ENCODE assay signal across 28 mouse cellular contexts in the genomic region with DNA sequence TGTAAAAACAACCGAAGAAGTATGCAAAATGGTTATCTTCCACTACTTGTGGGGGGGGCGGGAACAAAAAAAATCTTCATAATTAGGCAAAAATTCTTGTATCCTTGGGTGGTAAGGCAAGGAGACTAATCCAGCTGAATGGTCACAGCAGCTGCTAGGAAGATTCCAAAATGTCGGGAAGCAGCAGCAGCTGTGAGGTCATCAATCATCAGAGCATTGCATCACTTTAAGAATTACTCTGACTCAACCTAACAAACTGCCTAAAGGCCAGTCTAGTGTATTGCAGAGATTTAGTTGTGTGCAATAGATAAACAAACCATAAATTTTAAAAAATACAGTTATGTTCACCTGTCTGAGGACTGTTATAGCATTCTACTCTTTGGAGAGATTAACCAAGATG. TPM values are rescaled to one million over a fixed set of nuclear protein-coding genes. Genes with fewer than 3 reads are reported as not detected.
DNase-seq lines count a peak whose midpoint lies in the region; ATAC-seq and TF ChIP-seq lines count a peak whose summit lies in the region.
"Had no signal": no experiment of that assay in that cellular context is flagged by ENCODE, and none has a peak within 500 bp of the region (broad histone marks: within the 10 kb centered on the region; RNA-seq: fewer than 3 reads in every experiment).

No protein-coding gene starts in this region.

- H3K4me2 ChIP-seq in kidney, postnatal 0 days (ENCODE audit: low read length), result no peak overlapping the region
- H3K4me2 ChIP-seq: embryonic facial prominence, embryonic 12.5 days; heart, embryonic 12.5 days; hindbrain, embryonic 13.5 days; limb, embryonic 12.5 days; liver, embryonic 11.5 days; midbrain, embryonic 12.5 days; neural tube, embryonic 13.5 days had no signal

- no peak overlapping the region for H3K4me3 ChIP-seq in kidney, postnatal 0 days (replicated peaks; ENCODE audit: low read depth, low read length)
- H3K4me3 ChIP-seq: embryonic facial prominence, embryonic 12.5 days; heart, embryonic 12.5 days; hindbrain, embryonic 13.5 days; limb, embryonic 12.5 days; midbrain, embryonic 12.5 days; neural tube, embryonic 13.5 days had no signal

- H3K4me1 ChIP-seq in kidney, postnatal 0 days (replicated peaks; ENCODE audit: insufficient read depth, low read length), result no peaks in the 10 kb centered on the region
- H3K4me1 ChIP-seq: embryonic facial prominence, embryonic 12.5 days; heart, embryonic 12.5 days; hindbrain, embryonic 13.5 days; limb, embryonic 12.5 days; midbrain, embryonic 12.5 days; neural tube, embryonic 13.5 days had no signal

- no peaks in the 10 kb centered on the region for H3K9me3 ChIP-seq in kidney, postnatal 0 days (replicated peaks; ENCODE audit: low read length)
- H3K9me3 ChIP-seq: embryonic facial prominence, embryonic 12.5 days; heart, embryonic 12.5 days; limb, embryonic 12.5 days; midbrain, embryonic 12.5 days; neural tube, embryonic 13.5 days had no signal

- ATAC-seq in kidney, postnatal 0 days (replicated peaks; ENCODE audit: low FRiP score, low read depth), result no peak
- ATAC-seq: activated CD4-positive, CD25-positive, alpha-beta regulatory T cell, adult 4 months; forebrain, embryonic 16.5 days; intestine, embryonic 16.5 days had no signal

- no peaks in the 10 kb centered on the region for H3K36me3 ChIP-seq in kidney, postnatal 0 days (ENCODE audit: insufficient read depth, low read length)
- H3K36me3 ChIP-seq: embryonic facial prominence, embryonic 12.5 days; heart, embryonic 12.5 days; hindbrain, embryonic 13.5 days; limb, embryonic 12.5 days; midbrain, embryonic 12.5 days; neural tube, embryonic 13.5 days had no signal

- peak; percentile 19 for DNase-seq in kidney, postnatal 0 days (ENCODE audit: low spot score)
- DNase-seq in kidney, adult 8-10 months, result no peak
- DNase-seq in 3T3-L1 (ENCODE audit: low read depth, low spot score) (peak; percentile 70), 416B (ENCODE audit: low read depth) (peak; percentile 3), adipocyte (ENCODE audit: low spot score) (peak; percentile 29)
- DNase-seq in gastrocnemius, adult 8-10 months (ENCODE audit: low spot score in 2 of 2), result no peak
- no peak for DNase-seq in spleen, postnatal 36 days (ENCODE audit: low spot score in 2 of 2)
- DNase-seq: cerebellum, adult 2 months; gastrocnemius, postnatal 14 days; heart, adult 11 months; kidney, adult 9 months; kidney, postnatal 14 days; right cerebral cortex, postnatal 4 days; thymus, postnatal 4 days had no signal

- WGBS in kidney, postnatal 0 days, result 63% methylated on average over 3 of the region's 3 CpGs

- H3K9ac ChIP-seq in kidney, postnatal 0 days (ENCODE audit: low read depth, low read length), result no peak overlapping the region
- H3K9ac ChIP-seq: embryonic facial prominence, embryonic 12.5 days; heart, embryonic 12.5 days; hindbrain, embryonic 13.5 days; limb, embryonic 12.5 days; midbrain, embryonic 12.5 days; neural tube, embryonic 13.5 days had no signal

- no peaks in the 10 kb centered on the region for H3K27me3 ChIP-seq in kidney, postnatal 0 days (ENCODE audit: insufficient read depth, low read length)
- H3K27me3 ChIP-seq: embryonic facial prominence, embryonic 12.5 days; heart, embryonic 12.5 days; hindbrain, embryonic 13.5 days; limb, embryonic 12.5 days; midbrain, embryonic 12.5 days; neural tube, embryonic 13.5 days had no signal

- no peak for TF ChIP-seq CTCF in kidney, postnatal 0 days (IDR thresholded peaks at IDR 0.05; ENCODE audit: low read depth)

- no peak overlapping the region for H3K27ac ChIP-seq in kidney, postnatal 0 days
- H3K27ac ChIP-seq: embryonic facial prominence, embryonic 12.5 days; hindbrain, embryonic 13.5 days; limb, embryonic 12.5 days; midbrain, embryonic 12.5 days; neural tube, embryonic 13.5 days had no signal

RNA-seq across cellular contexts. Expression of gene Otx1, which starts 29.1 kb away (rescaled TPM):
- polyA plus RNA-seq in kidney, postnatal 0 days (2015; fragmentation: Nextera tagmentation; extraction: Ambion mirVana), result not detected in 2 replicates
- total RNA-seq in gastrocnemius, adult 8-10 months (2022), result not detected
- total RNA-seq: adrenal gland, postnatal 36 days; gastrocnemius, postnatal 14 days; megakaryocyte, adult 5-6 weeks had no signal
- polyA plus RNA-seq: intestine, embryonic 16.5 days; liver, embryonic 16.5 days; neural tube, embryonic 13.5 days; thymus, postnatal 0 days had no signal

Comparison
In these comparisons a context has a peak if more than half of its experiments do, and no peak if none do; other contexts are left out.
1. DNase-seq: peak in kidney, postnatal 0 days (single experiment), 3T3-L1 (single experiment), 416B (single experiment) and adipocyte (single experiment); none in kidney, adult 8-10 months (0 of 2), gastrocnemius, adult 8-10 months (0 of 2) and spleen, postnatal 36 days (0 of 2).